Mouse (Mus musculus): ENCODE results near the gene Golga4.
"Not testable (repeated sequence)": the region's sequence is repeated elsewhere in the genome, so short reads cannot be mapped to it uniquely, and the experiment has no call there.

Golga4 gene

GRCm38 (mm10) chr9:118582757-118583156, 76.7 kb downstream of the Golga4 start:
- in situ Hi-C loops (cut with MboI; ENCODE audit: low sequenced_read_pairs): no loop called here

GRCm38 (mm10) chr9:118584838-118585237, 78.8 kb downstream of the Golga4 start:
- in situ Hi-C loops (cut with MboI; ENCODE audit: low sequenced_read_pairs): no loop called here

GRCm38 (mm10) chr9:118585998-118586397, 79.9 kb downstream of the Golga4 start:
- in situ Hi-C loops (cut with MboI; ENCODE audit: low sequenced_read_pairs): no loop called here

GRCm38 (mm10) chr9:118587115-118587514, 81.0 kb downstream of the Golga4 start:
- in situ Hi-C loops (cut with MboI; ENCODE audit: low sequenced_read_pairs): no loop called here

GRCm38 (mm10) chr9:118589249-118589648, 83.2 kb downstream of the Golga4 start:
- in situ Hi-C loops (cut with MboI; ENCODE audit: low sequenced_read_pairs): no loop called here

- in situ Hi-C loops (cut with MboI; ENCODE audit: low sequenced_read_pairs): loop anchor here (10.0 kb wide), 1 partner anchor 295 kb away; no protein-coding TSS in a partner anchor
Observed at GRCm38 (mm10) chr9:118590230-118590629, 84.2 kb downstream of the Golga4 start.

GRCm38 (mm10) chr9:118591633-118592032, 85.6 kb downstream of the Golga4 start:
- in situ Hi-C loops (cut with MboI; ENCODE audit: low sequenced_read_pairs): loop anchor here (10.0 kb wide), 1 partner anchor 293 kb away; no protein-coding TSS in a partner anchor

- in situ Hi-C loops (cut with MboI; ENCODE audit: low sequenced_read_pairs): loop anchor here (10.0 kb wide), 1 partner anchor 292 kb away; no protein-coding TSS in a partner anchor
Observed at GRCm38 (mm10) chr9:118592585-118593249, 86.7 kb downstream of the Golga4 start.

- in situ Hi-C loops (cut with MboI; ENCODE audit: low sequenced_read_pairs): loop anchor here (10.0 kb wide), 1 partner anchor 291 kb away; no protein-coding TSS in a partner anchor
Observed at GRCm38 (mm10) chr9:118593443-118593842, 87.4 kb downstream of the Golga4 start.

- in situ Hi-C loops (cut with MboI; ENCODE audit: low sequenced_read_pairs): loop anchor here (10.0 kb wide), 1 partner anchor 288 kb away; no protein-coding TSS in a partner anchor
Observed at GRCm38 (mm10) chr9:118596767-118597166, 90.7 kb downstream of the Golga4 start.

GRCm38 (mm10) chr9:118600393-118600792, 94.3 kb downstream of the Golga4 start:
- in situ Hi-C loops (cut with MboI; ENCODE audit: low sequenced_read_pairs): not testable (repeated sequence)

GRCm38 (mm10) chr9:118602576-118602975, 96.5 kb downstream of the Golga4 start:
- in situ Hi-C loops (cut with MboI; ENCODE audit: low sequenced_read_pairs): no loop called here

- in situ Hi-C loops (cut with MboI; ENCODE audit: low sequenced_read_pairs): no loop called here
Observed at GRCm38 (mm10) chr9:118606148-118606816, 100.2 kb downstream of the Golga4 start, which contains the start of gene Itga9. TSS of gene Itga9 (plus strand) at chr9:118606690.

GRCm38 (mm10) chr9:118606817-118607371, 100.8 kb downstream of the Golga4 start:
- in situ Hi-C loops (cut with MboI; ENCODE audit: low sequenced_read_pairs): no loop called here

- in situ Hi-C loops (cut with MboI; ENCODE audit: low sequenced_read_pairs): no loop called here
Observed at GRCm38 (mm10) chr9:118607701-118608401, 101.8 kb downstream of the Golga4 start.

GRCm38 (mm10) chr9:118608556-118608955, 102.5 kb downstream of the Golga4 start:
- in situ Hi-C loops (cut with MboI; ENCODE audit: low sequenced_read_pairs): no loop called here

GRCm38 (mm10) chr9:118610060-118610459, 104.0 kb downstream of the Golga4 start:
- in situ Hi-C loops (cut with MboI; ENCODE audit: low sequenced_read_pairs): no loop called here

- in situ Hi-C loops (cut with MboI; ENCODE audit: low sequenced_read_pairs): no loop called here
Observed at GRCm38 (mm10) chr9:118611111-118611541, 105.1 kb downstream of the Golga4 start.

GRCm38 (mm10) chr9:118611958-118612581, 106.0 kb downstream of the Golga4 start:
- in situ Hi-C loops (cut with MboI; ENCODE audit: low sequenced_read_pairs): no loop called here

- in situ Hi-C loops (cut with MboI; ENCODE audit: low sequenced_read_pairs): no loop called here
Observed at GRCm38 (mm10) chr9:118617237-118617636, 111.2 kb downstream of the Golga4 start.
